Mouse (Mus musculus) testis, postnatal 10 days (tissue): ENCODE measurements around the gene Cfh.
"Not testable (repeated sequence)": the region's sequence is repeated elsewhere in the genome, so short reads cannot be mapped to it uniquely, and the experiment has no call there.

Source experiments
- DNase-seq: peaks from one replicate; pipeline ENCODE4 v3.0.0; 2021; ENCODE audit warnings: low spot score

Cfh gene

GRCm38 (mm10) chr1:140183664-140184063 is at the start of gene Cfh:
TSS of gene Cfh (minus strand) at chr1:140183764.
- DNase-seq: not testable (repeated sequence)

- no peak for DNase-seq
Measured at GRCm38 (mm10) chr1:140226673-140227072, 43.1 kb upstream of the Cfh start.

GRCm38 (mm10) chr1:140225221-140225620 is 41.7 kb upstream of the Cfh start:
- DNase-seq: no peak

GRCm38 (mm10) chr1:140205329-140205728 is 21.8 kb upstream of the Cfh start:
- DNase-seq: no peak

GRCm38 (mm10) chr1:140188500-140188899 is 4.9 kb upstream of the Cfh start:
- DNase-seq: not testable (repeated sequence)

- DNase-seq: no peak
Measured at GRCm38 (mm10) chr1:140183208-140183607, 356 bp downstream of the Cfh start.

- DNase-seq: no peak
Measured at GRCm38 (mm10) chr1:140180125-140180524, 3.4 kb downstream of the Cfh start.

GRCm38 (mm10) chr1:140175442-140175841 is 8.1 kb downstream of the Cfh start:
- DNase-seq: no peak

- DNase-seq: no peak
Measured at GRCm38 (mm10) chr1:140171581-140172154, 11.9 kb downstream of the Cfh start.

GRCm38 (mm10) chr1:140158970-140159369 is 24.6 kb downstream of the Cfh start:
- DNase-seq: no peak

GRCm38 (mm10) chr1:140069471-140069870 is 114.1 kb downstream of the Cfh start:
- DNase-seq: no peak
